Mouse (Mus musculus): ENCODE measurements around the gene Arhgap30. TPM values are rescaled to one million over a fixed set of nuclear protein-coding genes. Genes with fewer than 3 reads are reported as not detected.
A peak's percentile ranks its signal among the peaks of the same experiment; 100 is the strongest.

The Arhgap30 gene
- polyA plus RNA-seq, 1 experiment from 2014 or later: 0.48 TPM

GRCm38 (mm10) chr1:171437264-171438013 is 48.7 kb downstream of the Arhgap30 start, which contains the start of gene F11r:
TSS of gene F11r (plus strand) at chr1:171437535.
- 1% methylated on average over 45 of the region's 46 CpGs for WGBS
- H3K4me2 ChIP-seq (ENCODE audit: low read length): peak within 1 kb of the TSS; percentile 51
- no peak within 1 kb of the TSS; the same call in 1 of the 2 replicates for H3K9ac ChIP-seq (replicated peaks; ENCODE audit: low read depth, low read length)
- peaks cover 9% of the 10 kb centered on the region for H3K4me1 ChIP-seq (replicated peaks; ENCODE audit: control insufficient read depth, insufficient read depth, low read length)
- ATAC-seq: peak; percentile 59
- no peaks in the 10 kb centered on the region for H3K9me3 ChIP-seq (ENCODE audit: control insufficient read depth, low read length)
- H3K4me3 ChIP-seq (replicated peaks; ENCODE audit: low read length): peak within 1 kb of the TSS; percentile 39
- no peak within 1 kb of the TSS for H3K27ac ChIP-seq (ENCODE audit: low read length)
- no peaks in the 10 kb centered on the region for H3K36me3 ChIP-seq (ENCODE audit: control insufficient read depth, insufficient read depth)
- H3K27me3 ChIP-seq (replicated peaks; ENCODE audit: control insufficient read depth, insufficient read depth, low read length): peaks cover 24% of the 10 kb centered on the region

- WGBS: 6% methylated on average over 18 of the region's 18 CpGs
- Histone ChIP-seq H3K36me3 (ENCODE audit: control insufficient read depth, insufficient read depth) (no peaks in the 10 kb centered on the region), H3K27ac (ENCODE audit: low read length) (no peak overlapping the region), H3K9me3 (ENCODE audit: control insufficient read depth, low read length) (no peaks in the 10 kb centered on the region), H3K4me2 (ENCODE audit: low read length) (peak overlapping the region; percentile 51), H3K4me1 (replicated peaks; ENCODE audit: control insufficient read depth, insufficient read depth, low read length) (peaks cover 9% of the 10 kb centered on the region), H3K9ac (replicated peaks; ENCODE audit: low read depth, low read length) (no peak overlapping the region; the same call in 1 of the 2 replicates), H3K27me3 (replicated peaks; ENCODE audit: control insufficient read depth, insufficient read depth, low read length) (peaks cover 24% of the 10 kb centered on the region), H3K4me3 (replicated peaks; ENCODE audit: low read length) (peak overlapping the region; percentile 39)
- no peak for ATAC-seq
Measured at GRCm38 (mm10) chr1:171438014-171438670, 49.4 kb downstream of the Arhgap30 start.

- H3K4me2 ChIP-seq (ENCODE audit: low read length): no peak overlapping the region; the same call in 1 of the 2 replicates
- H3K27me3 ChIP-seq (replicated peaks; ENCODE audit: control insufficient read depth, insufficient read depth, low read length): peaks cover 24% of the 10 kb centered on the region
- H3K9me3 ChIP-seq (ENCODE audit: control insufficient read depth, low read length): no peaks in the 10 kb centered on the region
- WGBS: 52% methylated on average over 8 of the region's 8 CpGs
- no peak overlapping the region for H3K27ac ChIP-seq (ENCODE audit: low read length)
- no peak for ATAC-seq
- no peak overlapping the region for H3K4me3 ChIP-seq (replicated peaks; ENCODE audit: low read length)
- no peak overlapping the region for H3K9ac ChIP-seq (replicated peaks; ENCODE audit: low read depth, low read length)
- no peaks in the 10 kb centered on the region for H3K36me3 ChIP-seq (ENCODE audit: control insufficient read depth, insufficient read depth)
- H3K4me1 ChIP-seq (replicated peaks; ENCODE audit: control insufficient read depth, insufficient read depth, low read length): peaks cover 9% of the 10 kb centered on the region
Measured at GRCm38 (mm10) chr1:171439072-171439471, 50.3 kb downstream of the Arhgap30 start.

GRCm38 (mm10) chr1:171440025-171440725 is 51.4 kb downstream of the Arhgap30 start:
- no peak overlapping the region for H3K4me3 ChIP-seq (replicated peaks; ENCODE audit: low read length)
- H3K36me3 ChIP-seq (ENCODE audit: control insufficient read depth, insufficient read depth): no peaks in the 10 kb centered on the region
- H3K9ac ChIP-seq (replicated peaks; ENCODE audit: low read depth, low read length): no peak overlapping the region
- peaks cover 9% of the 10 kb centered on the region for H3K4me1 ChIP-seq (replicated peaks; ENCODE audit: control insufficient read depth, insufficient read depth, low read length)
- no peak overlapping the region; the same call in 1 of the 2 replicates for H3K4me2 ChIP-seq (ENCODE audit: low read length)
- H3K27me3 ChIP-seq (replicated peaks; ENCODE audit: control insufficient read depth, insufficient read depth, low read length): peaks cover 24% of the 10 kb centered on the region
- H3K9me3 ChIP-seq (ENCODE audit: control insufficient read depth, low read length): no peaks in the 10 kb centered on the region
- WGBS: 47% methylated on average over 9 of the region's 9 CpGs
- ATAC-seq: peak; percentile 54; the same call in 1 of the 2 replicates
- no peak overlapping the region for H3K27ac ChIP-seq (ENCODE audit: low read length)

GRCm38 (mm10) chr1:171441466-171442412 is 53.0 kb downstream of the Arhgap30 start:
- Histone ChIP-seq H3K27ac (ENCODE audit: low read length) (no peak overlapping the region), H3K4me1 (replicated peaks; ENCODE audit: control insufficient read depth, insufficient read depth, low read length) (peaks cover 9% of the 10 kb centered on the region), H3K9me3 (ENCODE audit: control insufficient read depth, low read length) (no peaks in the 10 kb centered on the region), H3K27me3 (replicated peaks; ENCODE audit: control insufficient read depth, insufficient read depth, low read length) (peaks cover 18% of the 10 kb centered on the region), H3K9ac (replicated peaks; ENCODE audit: low read depth, low read length) (no peak overlapping the region), H3K36me3 (ENCODE audit: control insufficient read depth, insufficient read depth) (no peaks in the 10 kb centered on the region), H3K4me3 (replicated peaks; ENCODE audit: low read length) (no peak overlapping the region), H3K4me2 (ENCODE audit: low read length) (no peak overlapping the region)
- no peak for ATAC-seq
- 67% methylated on average over 7 of the region's 7 CpGs for WGBS

GRCm38 (mm10) chr1:171442413-171442760 is 53.6 kb downstream of the Arhgap30 start:
- H3K9me3 ChIP-seq (ENCODE audit: control insufficient read depth, low read length): no peaks in the 10 kb centered on the region
- ATAC-seq: no peak
- H3K4me1 ChIP-seq (replicated peaks; ENCODE audit: control insufficient read depth, insufficient read depth, low read length): peaks cover 6% of the 10 kb centered on the region
- H3K36me3 ChIP-seq (ENCODE audit: control insufficient read depth, insufficient read depth): no peaks in the 10 kb centered on the region
- peaks cover 13% of the 10 kb centered on the region for H3K27me3 ChIP-seq (replicated peaks; ENCODE audit: control insufficient read depth, insufficient read depth, low read length)
- WGBS: 81% methylated on average over 8 of the region's 8 CpGs
- H3K4me3 ChIP-seq (replicated peaks; ENCODE audit: low read length): no peak overlapping the region
- H3K9ac ChIP-seq (replicated peaks; ENCODE audit: low read depth, low read length): no peak overlapping the region
- H3K27ac ChIP-seq (ENCODE audit: low read length): no peak overlapping the region
- H3K4me2 ChIP-seq (ENCODE audit: low read length): no peak overlapping the region

- Histone ChIP-seq H3K9me3 (ENCODE audit: control insufficient read depth, low read length) (no peaks in the 10 kb centered on the region), H3K9ac (replicated peaks; ENCODE audit: low read depth, low read length) (no peak overlapping the region), H3K27ac (ENCODE audit: low read length) (no peak overlapping the region), H3K4me1 (replicated peaks; ENCODE audit: control insufficient read depth, insufficient read depth, low read length) (no peaks in the 10 kb centered on the region), H3K4me2 (ENCODE audit: low read length) (no peak overlapping the region), H3K27me3 (replicated peaks; ENCODE audit: control insufficient read depth, insufficient read depth, low read length) (no peaks in the 10 kb centered on the region), H3K36me3 (ENCODE audit: control insufficient read depth, insufficient read depth) (no peaks in the 10 kb centered on the region), H3K4me3 (replicated peaks; ENCODE audit: low read length) (no peak overlapping the region)
- WGBS: 93% methylated on average over 5 of the region's 5 CpGs
- ATAC-seq: no peak
Measured at GRCm38 (mm10) chr1:171445050-171445449, 56.3 kb downstream of the Arhgap30 start.

- no peaks in the 10 kb centered on the region for H3K36me3 ChIP-seq (ENCODE audit: control insufficient read depth, insufficient read depth)
- WGBS: 84% methylated on average over 7 of the region's 7 CpGs
- no peak overlapping the region for H3K4me2 ChIP-seq (ENCODE audit: low read length)
- no peak overlapping the region for H3K27ac ChIP-seq (ENCODE audit: low read length)
- ATAC-seq: no peak
- no peaks in the 10 kb centered on the region for H3K4me1 ChIP-seq (replicated peaks; ENCODE audit: control insufficient read depth, insufficient read depth, low read length)
- H3K4me3 ChIP-seq (replicated peaks; ENCODE audit: low read length): no peak overlapping the region
- no peaks in the 10 kb centered on the region for H3K9me3 ChIP-seq (ENCODE audit: control insufficient read depth, low read length)
- H3K9ac ChIP-seq (replicated peaks; ENCODE audit: low read depth, low read length): no peak overlapping the region
- H3K27me3 ChIP-seq (replicated peaks; ENCODE audit: control insufficient read depth, insufficient read depth, low read length): no peaks in the 10 kb centered on the region
Measured at GRCm38 (mm10) chr1:171446854-171447253, 58.1 kb downstream of the Arhgap30 start.

Data from forebrain, embryonic 16.5 days (tissue).